Mouse (Mus musculus): ENCODE measurements around the gene Klrd1. TPM values are rescaled to one million over a fixed set of nuclear protein-coding genes. Genes with fewer than 3 reads are reported as not detected.
"Not testable (repeated sequence)": the region's sequence is repeated elsewhere in the genome, so short reads cannot be mapped to it uniquely, and the experiment has no call there.

The Klrd1 gene
- not detected for total RNA-seq (2021)
- long read RNA-seq: 0 reads

- no peak for DNase-seq (ENCODE audit: low spot score in 2 of 2)
These were observed at the start of gene Klrd1 for GRCm38 (mm10) chr6:129591508-129591907. Gene Klrd1, plus strand, starts transcription at chr6:129591782.

DNA sequence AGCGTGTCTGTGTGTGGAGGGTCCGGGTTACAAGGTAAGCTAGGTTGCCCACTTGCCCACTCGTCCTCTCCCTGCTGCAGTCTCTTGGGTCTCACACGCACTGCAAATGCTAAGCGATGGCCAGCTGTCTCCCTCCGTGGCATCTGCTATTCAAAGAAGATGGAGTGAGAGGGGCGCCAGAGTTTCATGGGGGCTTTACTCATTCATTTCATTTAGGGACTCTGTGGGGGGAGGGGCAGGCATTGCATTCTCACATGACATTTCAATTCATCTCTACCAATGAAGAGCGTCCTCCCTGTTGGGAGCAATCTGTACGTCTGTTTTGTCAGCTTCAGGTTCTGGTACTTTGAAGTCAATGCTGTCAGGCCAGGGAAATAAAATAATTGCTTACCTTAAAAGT, 49.7 kb upstream of the Klrd1 start:
- peak; percentile 24 to 46 for DNase-seq (ENCODE audit: low spot score in 2 of 2)

GRCm38 (mm10) chr6:129542540-129542939, 49.0 kb upstream of the Klrd1 start:
- no peak for DNase-seq (ENCODE audit: low spot score in 2 of 2)

GRCm38 (mm10) chr6:129543709-129544606, 47.6 kb upstream of the Klrd1 start:
- DNase-seq (ENCODE audit: low spot score in 2 of 2): peak; percentile 79 to 82

- DNase-seq (ENCODE audit: low spot score in 2 of 2): no peak
These were observed 44.3 kb upstream of the Klrd1 start for GRCm38 (mm10) chr6:129547277-129547676.

DNA sequence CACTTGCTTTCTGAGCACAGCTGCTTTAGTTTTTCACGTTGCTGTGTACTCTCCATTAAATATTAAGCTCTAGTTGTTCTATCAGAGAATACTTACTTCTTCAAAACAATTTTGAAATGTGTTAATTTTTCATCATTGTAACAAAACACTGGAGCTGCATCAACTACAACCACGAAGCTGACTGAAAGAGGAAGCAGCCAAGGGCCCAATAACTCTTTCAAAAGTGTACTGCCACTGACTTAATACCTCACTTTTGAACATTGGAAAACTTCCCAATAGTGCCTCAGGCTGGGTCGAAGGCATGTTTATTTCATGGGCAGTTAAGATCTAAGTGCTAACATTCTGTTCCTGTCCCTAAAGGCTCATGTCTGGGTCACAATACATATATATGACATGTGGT, 43.6 kb upstream of the Klrd1 start:
- no peak for DNase-seq (ENCODE audit: low spot score in 2 of 2)

GRCm38 (mm10) chr6:129557298-129558023, 34.1 kb upstream of the Klrd1 start:
- no peak for DNase-seq (ENCODE audit: low spot score in 2 of 2)

DNA sequence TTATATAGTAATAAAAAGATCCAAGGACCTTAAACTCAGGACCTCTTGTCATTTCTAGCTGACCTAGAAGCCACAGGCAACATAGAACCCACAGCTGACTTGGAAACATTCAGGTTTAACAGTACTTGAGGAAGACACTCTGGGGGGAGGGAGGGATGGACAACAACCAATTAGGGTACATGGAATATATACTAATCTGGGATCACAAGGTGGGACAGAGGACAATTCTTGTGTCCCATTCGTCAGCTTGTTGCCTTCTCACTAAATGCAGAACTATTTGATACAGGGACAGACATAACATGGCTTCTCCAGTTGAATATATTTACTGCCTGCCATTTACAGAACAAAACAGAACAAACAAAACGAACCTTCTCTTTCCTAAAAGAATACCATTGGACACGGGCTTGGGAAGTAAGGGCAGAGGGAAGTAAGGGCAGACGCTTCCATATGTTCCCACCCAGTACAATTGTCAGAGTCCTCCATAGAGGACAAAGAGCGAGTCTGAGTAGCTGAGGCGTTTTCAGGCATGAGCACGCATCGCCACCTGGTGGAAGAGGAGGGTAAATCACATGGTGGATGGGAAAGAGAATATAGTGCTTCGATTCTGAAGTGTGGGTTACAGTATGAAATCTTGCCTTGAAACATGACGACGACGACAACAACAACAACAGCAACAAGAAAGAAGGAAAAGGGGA, 32.5 kb upstream of the Klrd1 start:
- DNase-seq (ENCODE audit: low spot score in 2 of 2): peak; percentile 82 to 83

DNA sequence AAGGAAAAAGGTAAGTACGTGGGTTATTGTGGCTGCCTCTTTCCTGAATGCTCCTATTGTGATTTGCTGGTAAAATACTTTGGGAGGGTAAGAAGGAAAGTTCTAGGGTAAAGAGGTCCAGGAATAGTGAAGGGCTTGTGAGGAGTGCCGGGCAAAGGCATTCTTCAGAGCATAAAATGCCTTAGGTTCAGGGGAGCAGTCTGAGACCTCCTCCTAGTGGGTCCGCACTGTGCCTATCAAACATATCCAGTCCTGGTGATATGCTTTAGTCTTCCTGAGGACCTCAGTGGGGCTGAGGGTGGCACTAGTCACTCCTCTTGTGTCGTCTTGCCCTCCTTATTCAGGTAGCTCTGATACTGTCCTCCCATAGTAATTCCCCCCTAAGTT, 31.9 kb upstream of the Klrd1 start:
- DNase-seq (ENCODE audit: low spot score in 2 of 2): no peak

DNA sequence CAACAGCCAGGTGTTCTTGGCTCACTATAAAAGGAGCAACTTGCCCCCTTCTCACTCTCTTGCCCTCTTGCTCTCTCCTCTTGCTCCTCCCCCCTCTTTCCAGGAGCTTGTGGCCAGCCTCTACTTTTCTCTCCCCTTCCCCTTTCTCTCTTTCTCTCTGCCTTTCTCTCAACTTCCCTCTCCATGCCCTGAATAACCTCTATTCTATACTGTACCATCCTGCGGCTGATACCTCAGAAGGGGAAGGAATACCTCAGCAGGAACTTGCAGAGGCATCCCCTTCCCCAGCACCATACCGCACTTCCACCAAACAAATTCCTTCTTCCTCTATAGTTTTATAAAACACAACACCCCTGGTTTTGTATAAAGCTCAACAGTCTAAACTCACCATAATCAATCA, 26.3 kb upstream of the Klrd1 start:
- no peak for DNase-seq (ENCODE audit: low spot score in 2 of 2)

DNA sequence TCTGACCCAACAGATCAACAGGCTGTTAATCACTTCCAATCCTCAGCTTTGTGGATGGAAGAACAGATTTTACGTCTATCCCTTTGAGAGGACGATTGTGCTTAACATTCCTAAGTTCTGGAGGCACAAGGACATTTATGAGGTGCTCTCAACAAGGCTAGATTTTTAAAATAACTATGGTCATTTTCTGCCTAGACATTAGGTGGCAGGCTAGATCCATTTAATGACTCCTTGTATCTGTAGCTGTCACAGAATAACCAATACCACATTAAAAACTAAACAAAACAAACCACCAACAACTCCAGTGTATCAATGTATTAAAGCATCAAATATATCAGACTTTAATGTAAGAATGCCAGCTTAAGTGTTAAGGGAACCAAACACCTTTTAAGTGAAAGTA, 16.3 kb upstream of the Klrd1 start:
- DNase-seq (ENCODE audit: low spot score in 2 of 2): no peak

- no peak for DNase-seq (ENCODE audit: low spot score in 2 of 2)
These were observed 14.0 kb upstream of the Klrd1 start, which contains the start of gene Klre1 for GRCm38 (mm10) chr6:129577605-129578004. Gene Klre1, plus strand, starts transcription at chr6:129577905.

DNA sequence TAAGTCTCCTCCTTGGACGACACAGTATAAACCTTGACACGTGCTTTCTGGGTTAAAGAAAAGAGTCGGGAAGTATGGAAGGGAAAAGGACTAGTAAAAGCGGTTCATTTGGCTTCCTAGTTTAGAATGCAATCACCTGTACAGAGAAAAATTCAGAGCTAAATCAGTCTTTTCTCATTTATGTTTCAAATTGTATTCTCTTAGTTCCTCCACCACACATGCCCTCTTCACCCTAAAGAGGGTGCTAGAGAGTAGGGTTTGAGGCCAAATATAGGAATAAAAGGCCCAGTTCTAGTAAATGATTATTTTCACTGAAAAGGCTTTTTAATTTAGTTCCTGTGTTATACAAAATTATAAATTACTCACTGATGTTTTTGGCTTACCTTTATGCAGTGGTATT, 10.3 kb upstream of the Klrd1 start:
- no peak for DNase-seq (ENCODE audit: low spot score in 2 of 2)

- no peak for DNase-seq (ENCODE audit: low spot score in 2 of 2)
These were observed 9.7 kb upstream of the Klrd1 start for GRCm38 (mm10) chr6:129581896-129582295.

GRCm38 (mm10) chr6:129583014-129583413, 8.6 kb upstream of the Klrd1 start:
- no peak for DNase-seq (ENCODE audit: low spot score in 2 of 2)

GRCm38 (mm10) chr6:129608372-129608771, 16.8 kb downstream of the Klrd1 start:
- DNase-seq (ENCODE audit: low spot score in 2 of 2): no peak

- no peak for DNase-seq (ENCODE audit: low spot score in 2 of 2)
These were observed 32.2 kb downstream of the Klrd1 start, which contains the start of gene Klrk1 for GRCm38 (mm10) chr6:129623735-129624134. Gene Klrk1, minus strand, starts transcription at chr6:129623864.

DNA sequence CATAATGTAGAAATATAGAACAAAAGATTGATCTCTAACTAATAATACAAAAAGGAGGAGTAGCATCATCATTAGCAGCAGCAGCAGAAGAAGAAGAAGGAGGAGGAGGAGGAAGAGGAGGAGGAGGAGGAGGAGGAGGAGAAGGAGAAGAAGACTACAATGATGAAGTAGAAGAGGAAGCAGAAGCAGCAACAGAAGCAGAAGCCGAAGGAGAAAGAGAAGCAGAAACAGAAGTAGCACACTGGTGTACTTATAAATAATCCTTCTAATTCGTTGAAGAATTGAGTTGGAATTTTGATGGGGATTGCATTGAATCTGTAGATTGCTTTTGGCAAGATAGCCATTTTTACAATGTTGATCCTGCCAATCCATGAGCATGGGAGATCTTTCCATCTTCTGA, 39.5 kb downstream of the Klrd1 start:
- not testable (repeated sequence) for DNase-seq (ENCODE audit: low spot score in 2 of 2)

DNA sequence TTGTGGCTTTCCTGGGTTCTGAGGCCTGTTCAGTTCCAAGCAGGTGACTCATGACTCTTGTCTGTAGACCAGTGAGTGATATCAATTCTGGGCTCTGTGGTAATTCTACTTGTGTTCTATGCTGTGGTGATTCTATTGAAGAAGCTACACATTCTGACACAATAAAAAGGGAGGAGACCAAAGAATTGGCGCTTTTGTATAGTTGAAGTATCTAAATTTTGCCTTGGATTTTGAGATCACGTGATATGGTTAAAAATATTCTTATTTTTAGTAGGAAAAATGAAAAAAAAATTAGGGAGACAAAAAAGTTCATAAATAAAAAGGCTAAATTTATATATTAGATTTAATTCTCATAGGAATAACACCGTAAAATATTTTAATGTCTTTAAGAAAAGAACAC, 51.7 kb downstream of the Klrd1 start, which contains the start of gene Klrc3:
TSS of gene Klrc3 (minus strand) at position 101 of the 400 bp plus-strand sequence.
- DNase-seq (ENCODE audit: low spot score in 2 of 2): not testable (repeated sequence)

DNA sequence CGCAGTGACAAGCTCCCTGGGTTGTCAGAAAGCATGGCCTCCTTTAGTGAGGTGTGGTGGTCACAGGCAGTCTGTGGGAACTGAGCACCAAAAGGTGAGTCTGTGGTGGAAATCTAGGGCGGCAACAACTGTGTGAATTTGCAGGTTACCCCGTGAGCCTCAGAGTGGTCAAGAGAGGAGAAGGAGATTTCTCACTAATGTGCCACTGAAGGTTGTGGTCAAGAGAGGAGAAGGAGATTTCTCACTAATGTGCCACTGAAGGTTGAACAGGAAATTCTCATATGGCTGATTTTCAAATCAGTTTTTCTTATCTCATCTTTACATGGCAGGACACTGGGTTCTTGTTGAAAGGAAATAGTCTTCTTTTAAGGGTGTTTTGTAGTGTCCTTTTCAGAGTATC, 52.5 kb downstream of the Klrd1 start:
- DNase-seq (ENCODE audit: low spot score in 2 of 2): not testable (repeated sequence)

All from layer of hippocampus, postnatal 10 days (tissue).